Comparison of ENCODE assay signal across 34 mouse cellular contexts in genomic region chr9:17865528-17865927, GRCm38 (mm10).
"Had no signal": no experiment of that assay in that cellular context is flagged by ENCODE, and none has a peak within 500 bp of the region (broad histone marks: within the 10 kb centered on the region; RNA-seq: fewer than 3 reads in every experiment).

No protein-coding gene starts in this region.

- DNase-seq: heart, postnatal 10 days; heart, postnatal 14 days; heart, postnatal 36 days; heart, postnatal 4 days; kidney, adult 11 months; kidney, adult 18-20 months; kidney, adult 2 months; kidney, adult 8-10 months; kidney, adult 9 months; kidney, postnatal 10 days; kidney, postnatal 14 days; kidney, postnatal 25 days; kidney, postnatal 36 days; kidney, postnatal 4 days; layer of hippocampus, adult 9-11 months; layer of hippocampus, postnatal 36 days had no signal

- H3K4me2 ChIP-seq: heart, embryonic 12.5 days; heart, embryonic 13.5 days; heart, embryonic 15.5 days; hindbrain, embryonic 12.5 days; hindbrain, embryonic 13.5 days; hindbrain, embryonic 14.5 days; hindbrain, embryonic 15.5 days; intestine, embryonic 15.5 days; kidney, embryonic 15.5 days had no signal

- H3K27ac ChIP-seq: heart, embryonic 13.5 days; heart, embryonic 15.5 days; hindbrain, embryonic 10.5 days; hindbrain, embryonic 12.5 days; hindbrain, embryonic 13.5 days; hindbrain, embryonic 14.5 days; hindbrain, embryonic 15.5 days; hindbrain, postnatal 0 days; intestine, embryonic 15.5 days; kidney, embryonic 15.5 days; kidney, postnatal 0 days; layer of hippocampus, adult 2 months; left cerebral cortex, adult 2 months had no signal

- H3K4me3 ChIP-seq: heart, embryonic 12.5 days; heart, embryonic 13.5 days; heart, embryonic 15.5 days; hindbrain, embryonic 10.5 days; hindbrain, embryonic 12.5 days; hindbrain, embryonic 13.5 days; hindbrain, embryonic 15.5 days; intestine, embryonic 15.5 days; kidney, embryonic 15.5 days; layer of hippocampus, adult 2 months; left cerebral cortex, adult 2 months had no signal

- H3K9ac ChIP-seq: heart, embryonic 12.5 days; heart, embryonic 13.5 days; heart, embryonic 15.5 days; hindbrain, embryonic 12.5 days; hindbrain, embryonic 13.5 days; hindbrain, embryonic 14.5 days; hindbrain, embryonic 15.5 days; intestine, embryonic 15.5 days; kidney, embryonic 15.5 days had no signal

- ATAC-seq: hindbrain, embryonic 16.5 days; hindbrain, postnatal 0 days; inflammation-experienced regulatory T-cells, adult 6 months; intestine, embryonic 15.5 days; intestine, embryonic 16.5 days; intestine, postnatal 0 days had no signal

- H3K4me1 ChIP-seq: heart, embryonic 12.5 days; heart, embryonic 13.5 days; heart, embryonic 15.5 days; hindbrain, embryonic 10.5 days; hindbrain, embryonic 12.5 days; hindbrain, embryonic 13.5 days; hindbrain, embryonic 15.5 days; intestine, embryonic 15.5 days; kidney, embryonic 15.5 days had no signal

- H3K36me3 ChIP-seq: heart, embryonic 12.5 days; heart, embryonic 13.5 days; heart, embryonic 15.5 days; hindbrain, embryonic 10.5 days; hindbrain, embryonic 12.5 days; hindbrain, embryonic 13.5 days; hindbrain, embryonic 15.5 days; intestine, embryonic 15.5 days; kidney, embryonic 15.5 days had no signal

- H3K27me3 ChIP-seq: heart, embryonic 12.5 days; heart, embryonic 13.5 days; heart, embryonic 15.5 days; hindbrain, embryonic 12.5 days; hindbrain, embryonic 13.5 days; hindbrain, embryonic 15.5 days; intestine, embryonic 15.5 days; kidney, embryonic 15.5 days had no signal

- H3K9me3 ChIP-seq: heart, embryonic 12.5 days; heart, embryonic 15.5 days; hindbrain, embryonic 10.5 days; hindbrain, embryonic 12.5 days; hindbrain, embryonic 13.5 days; hindbrain, embryonic 15.5 days; intestine, embryonic 15.5 days; kidney, embryonic 15.5 days had no signal
